Mouse (Mus musculus) lung, adult 2 months (tissue): Measurements from ENCODE around the gene Spa17.

Source experiments
- CTCF ChIP-seq: fragments of 200-500 bp; IDR thresholded peaks from 2 replicates; pipeline ENCODE4 v1.5.1; 2011; ENCODE audit warnings: mild to moderate bottlenecking, low read length, control low read depth; ENCODE audit not compliant: insufficient read depth
- POLR2A ChIP-seq: fragments of 200-500 bp; IDR thresholded peaks from 2 replicates; pipeline ENCODE4 v1.6.1; 2011; ENCODE audit warnings: low read depth, mild to moderate bottlenecking, control low read depth, low read length, borderline replicate concordance; ENCODE audit errors: extremely low read depth

DNA sequence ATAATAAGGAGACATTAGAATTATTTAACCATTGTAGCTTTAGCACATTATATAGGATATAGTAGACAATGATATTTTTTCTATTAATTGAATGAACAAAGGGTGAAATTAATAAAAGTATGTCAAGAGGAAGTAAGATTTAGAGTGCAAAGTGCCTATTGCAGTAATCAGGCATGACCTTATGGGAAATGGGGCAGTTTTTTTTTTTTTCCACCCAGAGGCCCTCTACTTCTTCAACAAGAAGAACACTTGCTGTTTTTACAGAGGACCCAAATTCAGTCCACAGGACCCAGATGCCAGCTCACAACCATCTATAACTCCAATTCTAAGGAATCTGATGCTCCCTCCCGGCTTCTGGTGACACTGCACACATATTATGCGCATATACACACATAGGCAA lies 52.9 kb downstream of the Spa17 start:
- TF ChIP-seq CTCF (no peak), POLR2A (no peak)
